Mouse (Mus musculus): Measurements from ENCODE around the gene Matn3. TPM values are rescaled to one million over a fixed set of nuclear protein-coding genes. Genes with fewer than 3 reads are reported as not detected.
A peak's percentile ranks its signal among the peaks of the same experiment; 100 is the strongest.

Gene Matn3
- polyA plus RNA-seq, 1 experiment from 2014 or later = 5.0 TPM

DNA sequence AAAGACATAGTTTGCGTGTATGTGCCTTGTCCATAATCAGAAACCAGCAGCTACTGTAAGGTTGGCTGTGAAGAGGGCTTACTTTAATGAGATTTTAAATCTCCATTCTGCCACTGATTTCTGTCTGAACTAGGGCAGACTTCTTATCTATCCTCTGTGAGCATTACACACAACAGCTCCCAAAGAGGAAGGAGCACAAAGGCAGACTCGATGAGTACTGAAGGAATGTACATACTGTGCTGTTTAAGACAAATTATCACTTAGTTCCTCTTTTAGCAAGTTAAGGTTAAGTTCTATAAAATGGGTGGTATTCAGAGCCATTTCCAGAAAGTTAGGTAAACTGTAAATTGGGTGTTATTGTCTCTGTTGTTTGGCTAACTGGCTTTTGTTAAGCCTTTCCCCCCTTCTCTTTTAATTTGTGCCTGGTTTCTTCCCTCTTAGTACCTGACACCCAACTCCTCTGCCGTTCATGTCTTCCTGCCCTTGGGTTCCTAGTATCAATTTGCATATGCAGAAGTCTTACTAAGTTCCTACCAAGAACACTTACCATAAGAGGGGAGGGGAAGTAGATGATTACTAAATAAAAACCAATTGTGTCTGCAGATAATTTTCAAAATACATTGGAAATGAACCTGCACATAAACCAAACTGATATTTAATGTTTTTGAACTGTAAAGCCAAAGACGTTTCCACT is 5.9 kb upstream of the Matn3 start:
- Histone ChIP-seq H3K36me3 (ENCODE audit: control insufficient read depth, insufficient read depth, low read length) (peaks cover 4% of the 10 kb centered on the region; the same call in 1 of the 2 replicates), H3K4me1 (ENCODE audit: control insufficient read depth, insufficient read depth, low read length) (no peaks in the 10 kb centered on the region), H3K4me3 (ENCODE audit: low read depth, low read length) (no peak overlapping the region), H3K27ac (replicated peaks; ENCODE audit: low read depth, low read length) (no peak overlapping the region), H3K4me2 (ENCODE audit: low read depth, severe bottlenecking) (no peak overlapping the region), H3K9me3 (ENCODE audit: control insufficient read depth, low read length) (no peaks in the 10 kb centered on the region), H3K9ac (ENCODE audit: low read length) (no peak overlapping the region), H3K27me3 (ENCODE audit: control insufficient read depth, insufficient read depth, low read length) (no peaks in the 10 kb centered on the region)
- ATAC-seq (ENCODE audit: insufficient number of reproducible peaks, low FRiP score, low TSS enrichment, low read depth) (no peak), DNase-seq (ENCODE audit: low spot score) (no peak)
- 60% methylated on average over 4 of the region's 4 CpGs for WGBS

DNA sequence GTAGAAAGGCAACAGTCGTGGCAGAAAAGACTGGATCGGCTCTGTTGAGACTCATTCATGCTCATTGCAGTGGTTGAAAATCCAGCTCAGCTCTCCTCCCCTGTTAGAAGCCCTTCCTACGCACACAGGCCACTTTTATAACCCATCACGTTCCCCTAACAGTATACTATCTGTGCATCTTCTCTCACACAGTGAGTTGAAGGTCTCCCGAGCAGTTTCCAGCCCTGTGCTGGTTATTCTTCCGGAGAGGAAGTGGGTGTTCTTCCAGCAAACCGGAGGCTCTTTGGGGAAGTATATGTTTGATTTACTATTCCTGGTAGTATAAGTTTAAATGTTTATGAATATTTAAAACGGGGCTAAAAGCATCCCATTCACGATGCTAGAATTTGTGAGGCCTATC is 566 bp upstream of the Matn3 start:
- no peak for ATAC-seq (ENCODE audit: insufficient number of reproducible peaks, low FRiP score, low TSS enrichment, low read depth)
- no peak overlapping the region for H3K9ac ChIP-seq (ENCODE audit: low read length)
- H3K4me2 ChIP-seq (ENCODE audit: low read depth, severe bottlenecking) = no peak overlapping the region; the same call in 1 of the 2 replicates
- no peaks in the 10 kb centered on the region for H3K27me3 ChIP-seq (ENCODE audit: control insufficient read depth, insufficient read depth, low read length)
- 65% methylated on average over 9 of the region's 9 CpGs for WGBS
- DNase-seq (ENCODE audit: low spot score) = no peak
- 0 out of 2 replicates have a peak overlapping the region, but pooled peaks have one; percentile 14 for H3K27ac ChIP-seq (replicated peaks; ENCODE audit: low read depth, low read length)
- H3K9me3 ChIP-seq (ENCODE audit: control insufficient read depth, low read length) = no peaks in the 10 kb centered on the region
- peak overlapping the region; percentile 50; the same call in 1 of the 2 replicates for H3K4me3 ChIP-seq (ENCODE audit: low read depth, low read length)
- H3K4me1 ChIP-seq (ENCODE audit: control insufficient read depth, insufficient read depth, low read length) = 0 out of 2 replicates have a peak, but pooled peaks cover 2% of the 10 kb centered on the region
- no peaks in the 10 kb centered on the region for H3K36me3 ChIP-seq (ENCODE audit: control insufficient read depth, insufficient read depth, low read length)

DNA sequence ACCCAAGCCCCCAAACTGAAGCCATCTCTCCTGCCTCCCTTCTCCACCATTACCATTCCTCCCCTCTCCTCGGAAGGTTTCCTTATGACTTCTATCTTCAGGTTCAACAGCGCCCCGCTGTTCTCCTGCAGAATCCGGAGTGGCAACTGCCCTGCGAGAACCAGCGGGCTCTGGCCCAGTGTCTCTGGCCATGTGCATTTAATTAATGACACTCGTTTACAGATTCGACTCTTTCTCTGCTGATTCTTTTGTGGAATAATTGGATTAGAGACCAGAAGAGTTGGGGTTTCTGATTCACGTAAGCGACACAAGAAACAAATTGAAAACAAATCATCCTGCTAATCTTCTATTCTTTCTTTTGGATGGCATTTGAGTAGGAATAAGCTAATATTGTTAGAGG is 5.4 kb downstream of the Matn3 start:
- no peak for ATAC-seq (ENCODE audit: insufficient number of reproducible peaks, low FRiP score, low TSS enrichment, low read depth)
- Histone ChIP-seq H3K4me1 (ENCODE audit: control insufficient read depth, insufficient read depth, low read length) (peaks cover 11% of the 10 kb centered on the region), H3K36me3 (ENCODE audit: control insufficient read depth, insufficient read depth, low read length) (no peaks in the 10 kb centered on the region), H3K9me3 (ENCODE audit: control insufficient read depth, low read length) (no peaks in the 10 kb centered on the region), H3K27me3 (ENCODE audit: control insufficient read depth, insufficient read depth, low read length) (0 out of 2 replicates have a peak, but pooled peaks cover 3% of the 10 kb centered on the region), H3K4me2 (ENCODE audit: low read depth, severe bottlenecking) (no peak overlapping the region), H3K4me3 (ENCODE audit: low read depth, low read length) (no peak overlapping the region), H3K27ac (replicated peaks; ENCODE audit: low read depth, low read length) (no peak overlapping the region), H3K9ac (ENCODE audit: low read length) (no peak overlapping the region)
- no peak for DNase-seq (ENCODE audit: low spot score)
- 44% methylated on average over 10 of the region's 10 CpGs for WGBS

DNA sequence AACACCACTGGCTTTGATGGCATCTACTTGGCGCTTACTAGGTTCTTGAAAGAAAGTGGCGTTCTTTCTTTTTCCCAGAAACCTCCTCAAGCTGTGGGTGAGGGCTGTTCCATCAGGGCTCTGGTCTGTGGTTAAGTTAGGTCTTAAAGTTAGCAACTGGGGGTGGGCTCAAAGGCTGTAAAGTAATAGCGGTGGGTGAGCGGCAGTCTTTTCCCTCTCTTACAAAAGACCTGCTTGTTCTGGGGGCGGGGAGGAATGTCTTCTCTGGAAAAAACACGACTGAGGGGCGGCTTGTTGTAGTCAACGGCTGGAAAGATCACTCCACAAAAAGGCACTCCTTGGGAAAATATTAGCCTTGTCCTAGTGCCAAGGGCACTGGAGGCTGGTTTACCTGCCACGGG is 6.4 kb downstream of the Matn3 start:
- Histone ChIP-seq H3K4me2 (ENCODE audit: low read depth, severe bottlenecking) (no peak overlapping the region; the same call in 1 of the 2 replicates), H3K36me3 (ENCODE audit: control insufficient read depth, insufficient read depth, low read length) (no peaks in the 10 kb centered on the region), H3K4me1 (ENCODE audit: control insufficient read depth, insufficient read depth, low read length) (peaks cover 9% of the 10 kb centered on the region), H3K9ac (ENCODE audit: low read length) (no peak overlapping the region), H3K9me3 (ENCODE audit: control insufficient read depth, low read length) (no peaks in the 10 kb centered on the region), H3K27me3 (ENCODE audit: control insufficient read depth, insufficient read depth, low read length) (0 out of 2 replicates have a peak, but pooled peaks cover 3% of the 10 kb centered on the region), H3K27ac (replicated peaks; ENCODE audit: low read depth, low read length) (0 out of 2 replicates have a peak overlapping the region, but pooled peaks have one; percentile 5), H3K4me3 (ENCODE audit: low read depth, low read length) (no peak overlapping the region)
- WGBS = 60% methylated on average over 9 of the region's 9 CpGs
- DNase-seq (ENCODE audit: low spot score) (no peak), ATAC-seq (ENCODE audit: insufficient number of reproducible peaks, low FRiP score, low TSS enrichment, low read depth) (no peak)

DNA sequence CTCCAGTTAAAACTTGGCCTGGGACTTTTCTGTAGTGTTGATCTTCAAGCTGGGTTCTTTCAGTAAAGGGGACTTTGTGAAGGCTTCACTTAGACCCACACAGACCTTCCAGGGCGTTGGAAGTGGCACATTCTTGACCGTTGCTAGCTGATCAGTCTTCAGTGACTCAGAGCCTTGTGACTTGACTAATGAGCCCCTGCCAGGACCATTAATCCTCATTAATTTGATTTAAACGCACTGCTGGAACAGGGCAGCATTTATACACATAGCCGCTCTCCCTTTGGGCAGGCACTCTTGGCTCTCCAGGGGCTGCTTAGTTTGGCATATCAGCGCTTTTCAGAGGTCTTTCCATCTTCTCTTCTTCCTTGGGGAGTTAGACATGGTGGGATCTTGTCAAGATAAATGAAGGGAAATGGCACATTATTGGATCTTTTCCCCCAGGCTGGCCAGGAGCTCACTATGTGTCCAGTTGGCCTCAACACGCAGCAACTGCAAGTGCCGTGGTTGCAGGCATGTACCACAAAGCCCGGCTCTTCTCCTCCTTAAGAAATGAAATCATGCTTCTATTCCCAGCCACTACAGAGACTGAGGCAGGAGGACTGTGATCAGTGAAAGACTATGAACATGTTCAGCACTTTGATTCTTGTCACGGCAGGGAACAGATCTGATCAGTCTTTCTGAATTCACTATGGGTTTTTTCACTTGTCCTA is 14.0 kb downstream of the Matn3 start:
- ATAC-seq (ENCODE audit: insufficient number of reproducible peaks, low FRiP score, low TSS enrichment, low read depth) = no peak
- no peak overlapping the region for H3K27ac ChIP-seq (replicated peaks; ENCODE audit: low read depth, low read length)

DNA sequence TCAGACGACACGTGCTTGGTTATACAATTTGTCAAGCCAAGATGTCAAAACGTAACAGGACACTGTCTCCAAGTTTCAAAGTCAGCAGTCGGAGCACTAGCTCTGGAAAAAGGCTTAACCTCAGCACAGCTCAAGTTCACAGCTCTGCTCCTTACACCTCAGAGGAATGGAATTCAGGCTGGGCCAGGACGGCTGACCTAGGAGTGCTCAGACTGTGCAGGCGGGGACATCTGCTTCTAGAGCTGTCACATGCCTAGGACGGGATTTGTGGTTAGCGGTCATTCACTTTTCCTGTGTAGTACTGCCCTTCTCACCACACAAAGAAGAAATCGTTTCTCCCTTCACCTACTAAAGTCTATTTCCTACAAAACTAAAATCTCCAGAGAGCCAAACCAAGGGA is 22.1 kb downstream of the Matn3 start:
- Histone ChIP-seq H3K4me3 (ENCODE audit: low read depth, low read length) (no peak overlapping the region), H3K9ac (ENCODE audit: low read length) (no peak overlapping the region), H3K27ac (replicated peaks; ENCODE audit: low read depth, low read length) (no peak overlapping the region), H3K27me3 (ENCODE audit: control insufficient read depth, insufficient read depth, low read length) (no peaks in the 10 kb centered on the region), H3K36me3 (ENCODE audit: control insufficient read depth, insufficient read depth, low read length) (no peaks in the 10 kb centered on the region), H3K9me3 (ENCODE audit: control insufficient read depth, low read length) (no peaks in the 10 kb centered on the region), H3K4me2 (ENCODE audit: low read depth, severe bottlenecking) (no peak overlapping the region), H3K4me1 (ENCODE audit: control insufficient read depth, insufficient read depth, low read length) (peaks cover 3% of the 10 kb centered on the region; the same call in 1 of the 2 replicates)
- peak; percentile 66 for DNase-seq (ENCODE audit: low spot score)
- peak; percentile 87 for ATAC-seq (ENCODE audit: insufficient number of reproducible peaks, low FRiP score, low TSS enrichment, low read depth)
- WGBS = 13% methylated on average over 9 of the region's 9 CpGs

More for the DNA sequence above, 14.0 kb downstream of the Matn3 start:
- Histone ChIP-seq H3K4me1 (ENCODE audit: control insufficient read depth, insufficient read depth, low read length) (peaks cover 5% of the 10 kb centered on the region; the same call in 1 of the 2 replicates), H3K9ac (ENCODE audit: low read length) (no peak overlapping the region), H3K4me3 (ENCODE audit: low read depth, low read length) (no peak overlapping the region), H3K36me3 (ENCODE audit: control insufficient read depth, insufficient read depth, low read length) (no peaks in the 10 kb centered on the region), H3K4me2 (ENCODE audit: low read depth, severe bottlenecking) (no peak overlapping the region), H3K9me3 (ENCODE audit: control insufficient read depth, low read length) (no peaks in the 10 kb centered on the region), H3K27me3 (ENCODE audit: control insufficient read depth, insufficient read depth, low read length) (no peaks in the 10 kb centered on the region)
- 51% methylated on average over 9 of the region's 9 CpGs for WGBS
- no peak for DNase-seq (ENCODE audit: low spot score)

DNA sequence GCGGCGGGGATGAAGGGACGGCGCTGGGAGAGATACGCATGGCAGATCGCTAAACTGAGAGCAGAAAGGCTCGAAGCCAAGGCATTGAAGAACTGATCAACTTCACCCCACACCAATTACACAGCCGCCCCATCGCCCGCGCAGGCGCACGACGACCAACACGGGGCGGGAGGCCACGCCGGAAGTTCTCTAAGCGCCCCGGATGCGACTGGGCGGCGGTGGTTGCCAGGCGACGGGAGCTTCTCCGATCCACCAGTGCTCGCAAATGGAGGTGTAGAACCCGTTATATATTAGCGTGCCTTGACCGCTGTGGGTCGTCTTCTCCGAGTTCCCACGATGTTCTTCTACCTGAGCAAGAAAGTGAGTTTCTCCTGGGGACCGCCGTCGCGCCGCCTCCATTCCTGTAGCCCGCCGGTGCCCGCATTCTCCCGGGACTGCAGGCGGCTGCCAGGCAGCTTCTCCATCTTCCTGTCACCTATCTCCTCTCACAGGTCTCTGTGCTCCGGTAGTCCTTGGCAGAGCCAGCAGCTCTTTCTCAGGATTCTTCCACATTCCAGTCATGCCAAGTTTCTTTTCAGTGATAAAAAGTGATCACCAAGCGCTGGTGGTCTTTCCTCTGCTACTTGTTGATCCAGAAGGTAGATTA is 26.2 kb downstream of the Matn3 start, which contains the start of gene Wdr35:
TSS of gene Wdr35 (plus strand) at position 73 of the 646 bp plus-strand sequence.
- WGBS = under 1% methylated on average over 45 of the region's 45 CpGs
- Histone ChIP-seq H3K36me3 (ENCODE audit: control insufficient read depth, insufficient read depth, low read length) (no peaks in the 10 kb centered on the region), H3K9ac (ENCODE audit: low read length) (peak within 1 kb of the TSS; percentile 58), H3K27ac (replicated peaks; ENCODE audit: low read depth, low read length) (no peak within 1 kb of the TSS), H3K4me3 (ENCODE audit: low read depth, low read length) (peak within 1 kb of the TSS; percentile 57), H3K9me3 (ENCODE audit: control insufficient read depth, low read length) (no peaks in the 10 kb centered on the region), H3K27me3 (ENCODE audit: control insufficient read depth, insufficient read depth, low read length) (no peaks in the 10 kb centered on the region), H3K4me1 (ENCODE audit: control insufficient read depth, insufficient read depth, low read length) (peaks cover 3% of the 10 kb centered on the region; the same call in 1 of the 2 replicates), H3K4me2 (ENCODE audit: low read depth, severe bottlenecking) (peak within 1 kb of the TSS; percentile 80)
- DNase-seq (ENCODE audit: low spot score) = peak; percentile 85
- no peak for ATAC-seq (ENCODE audit: insufficient number of reproducible peaks, low FRiP score, low TSS enrichment, low read depth)

DNA sequence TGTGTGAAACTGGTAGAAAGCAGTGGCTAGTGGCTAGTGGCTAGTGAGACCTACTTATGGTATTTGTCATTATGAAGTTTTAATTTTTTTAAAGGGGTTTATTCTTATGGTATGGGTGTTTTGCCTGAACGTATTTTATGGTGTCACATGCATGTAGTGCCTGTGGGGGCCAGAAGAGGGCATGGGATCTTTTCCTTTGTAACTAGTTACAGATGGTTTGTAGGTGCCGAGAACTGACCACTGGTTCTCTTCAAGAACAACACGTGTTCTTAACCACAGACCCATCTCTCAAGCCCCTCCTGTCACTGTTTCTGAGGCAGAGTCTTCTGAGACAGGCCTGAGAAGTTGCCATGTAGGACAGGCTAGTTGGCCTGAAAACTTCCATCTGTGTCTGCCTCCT is 27.3 kb downstream of the Matn3 start:
- 90% methylated on average over 3 of the region's 3 CpGs for WGBS
- H3K4me3 ChIP-seq (ENCODE audit: low read depth, low read length) = no peak overlapping the region

More for the DNA sequence above, 27.3 kb downstream of the Matn3 start:
- Histone ChIP-seq H3K36me3 (ENCODE audit: control insufficient read depth, insufficient read depth, low read length) (no peaks in the 10 kb centered on the region), H3K9ac (ENCODE audit: low read length) (no peak overlapping the region), H3K9me3 (ENCODE audit: control insufficient read depth, low read length) (no peaks in the 10 kb centered on the region), H3K4me2 (ENCODE audit: low read depth, severe bottlenecking) (no peak overlapping the region), H3K4me1 (ENCODE audit: control insufficient read depth, insufficient read depth, low read length) (no peaks in the 10 kb centered on the region), H3K27me3 (ENCODE audit: control insufficient read depth, insufficient read depth, low read length) (no peaks in the 10 kb centered on the region), H3K27ac (replicated peaks; ENCODE audit: low read depth, low read length) (no peak overlapping the region)
- no peak for DNase-seq (ENCODE audit: low spot score)
- no peak for ATAC-seq (ENCODE audit: insufficient number of reproducible peaks, low FRiP score, low TSS enrichment, low read depth)
